Mouse (Mus musculus) heart, embryonic 10.5 days (tissue): ENCODE data around the gene Nkx3-2. TPM values are rescaled to one million over a fixed set of nuclear protein-coding genes. Genes with fewer than 3 reads are reported as not detected.

ENCODE experiments used
- DNase-seq: peaks from one replicate; pipeline ENCODE4 v3.0.0-alpha.2; 2017; ENCODE audit warnings: low spot score
- H3K27ac ChIP-seq: fragments of 300-500 bp; sonication (generic); 2 replicates; pipeline ENCODE4 v1.5.1; 2016; ENCODE audit warnings: mild to moderate bottlenecking
- H3K27me3 ChIP-seq: fragments of 300-500 bp; sonication (generic); 2 replicates; pipeline ENCODE4 v1.6.1; 2016; ENCODE audit warnings: mild to moderate bottlenecking; ENCODE audit not compliant: poor library complexity, insufficient read depth, severe bottlenecking
- H3K36me3 ChIP-seq: fragments of 300-500 bp; sonication (generic); 2 replicates; pipeline ENCODE4 v1.6.1; 2016; ENCODE audit warnings: mild to moderate bottlenecking, moderate library complexity
- H3K4me1 ChIP-seq: fragments of 300-500 bp; sonication (generic); 2 replicates; pipeline ENCODE4 v1.6.1; 2016; ENCODE audit warnings: mild to moderate bottlenecking
- H3K4me3 ChIP-seq: fragments of 300-500 bp; sonication (generic); 2 replicates; pipeline ENCODE4 v1.5.1; 2016; ENCODE audit warnings: mild to moderate bottlenecking, moderate library complexity
- H3K9me3 ChIP-seq: fragments of 300-500 bp; sonication (generic); 2 replicates; pipeline ENCODE4 v1.6.1; 2016; ENCODE audit warnings: mild to moderate bottlenecking, moderate library complexity
- WGBS: fragments of 180-500 bp; shearing (Covaris S2); methylation state at CpG from one replicate; pipeline ENCODE4 v1.1.7; 2016; 5-methylcytosine and 5-hydroxymethylcytosine counted together
- polyA plus RNA-seq: library from polyadenylated mRNA; unstranded; fragments of >200 nt; fragmentation: Nextera tagmentation; extraction: Ambion mirVana; gene quantifications from 2 replicates; pipeline ENCODE4 v1.2.1, GENCODE M21; 2016

Gene Nkx3-2
- polyA plus RNA-seq, 1 experiment from 2014 or later: 2.7 TPM

- 68% methylated on average over 6 of the region's 6 CpGs for WGBS
- Histone ChIP-seq H3K9me3 (no peaks in the 10 kb centered on the region), H3K4me1 (no peaks in the 10 kb centered on the region)
These were observed 11.4 kb upstream of the Nkx3-2 start for GRCm38 (mm10) chr5:41775728-41776127.

GRCm38 (mm10) chr5:41775273-41775672, 11.0 kb upstream of the Nkx3-2 start:
- Histone ChIP-seq H3K36me3 (no peaks in the 10 kb centered on the region), H3K27ac (no peak overlapping the region), H3K27me3 (no peaks in the 10 kb centered on the region), H3K4me3 (no peak overlapping the region), H3K4me1 (no peaks in the 10 kb centered on the region), H3K9me3 (no peaks in the 10 kb centered on the region)
- no peak for DNase-seq
- 85% methylated on average over 3 of the region's 3 CpGs for WGBS

More at GRCm38 (mm10) chr5:41775728-41776127, 11.4 kb upstream of the Nkx3-2 start:
- H3K27ac ChIP-seq: no peak overlapping the region
- no peaks in the 10 kb centered on the region for H3K36me3 ChIP-seq
- no peaks in the 10 kb centered on the region for H3K27me3 ChIP-seq
- no peak overlapping the region for H3K4me3 ChIP-seq
- DNase-seq: no peak

GRCm38 (mm10) chr5:41768382-41769040, 4.2 kb upstream of the Nkx3-2 start:
- H3K9me3 ChIP-seq: no peaks in the 10 kb centered on the region
- 5% methylated on average over 21 of the region's 21 CpGs for WGBS
- H3K4me1 ChIP-seq: peaks cover 18% of the 10 kb centered on the region
- H3K27me3 ChIP-seq: peaks cover 47% of the 10 kb centered on the region
- H3K4me3 ChIP-seq: peak overlapping the region; percentile 53
- peak; percentile 92 for DNase-seq
- H3K27ac ChIP-seq: no peak overlapping the region
- no peaks in the 10 kb centered on the region for H3K36me3 ChIP-seq

- Histone ChIP-seq H3K27me3 (peaks cover 57% of the 10 kb centered on the region), H3K36me3 (no peaks in the 10 kb centered on the region), H3K4me1 (peaks cover 24% of the 10 kb centered on the region), H3K27ac (no peak overlapping the region), H3K4me3 (peak overlapping the region; percentile 53), H3K9me3 (no peaks in the 10 kb centered on the region)
- 2% methylated on average over 33 of the region's 33 CpGs for WGBS
- no peak for DNase-seq
These were observed 3.2 kb upstream of the Nkx3-2 start for GRCm38 (mm10) chr5:41767296-41768200.

- peaks cover 29% of the 10 kb centered on the region for H3K4me1 ChIP-seq
- H3K27me3 ChIP-seq: peaks cover 67% of the 10 kb centered on the region
- H3K4me3 ChIP-seq: 0 out of 2 replicates have a peak overlapping the region, but pooled peaks have one; percentile 53
- no peak overlapping the region for H3K27ac ChIP-seq
- no peak for DNase-seq
- WGBS: 1% methylated on average over 27 of the region's 27 CpGs
- no peaks in the 10 kb centered on the region for H3K9me3 ChIP-seq
- no peaks in the 10 kb centered on the region for H3K36me3 ChIP-seq
These were observed 2.2 kb upstream of the Nkx3-2 start for GRCm38 (mm10) chr5:41766406-41767010.

GRCm38 (mm10) chr5:41765626-41766405, 1.5 kb upstream of the Nkx3-2 start:
- peaks cover 34% of the 10 kb centered on the region for H3K4me1 ChIP-seq
- H3K9me3 ChIP-seq: no peaks in the 10 kb centered on the region
- no peak overlapping the region for H3K4me3 ChIP-seq
- H3K36me3 ChIP-seq: no peaks in the 10 kb centered on the region
- WGBS: 2% methylated on average over 14 of the region's 14 CpGs
- no peak for DNase-seq
- H3K27me3 ChIP-seq: peaks cover 74% of the 10 kb centered on the region
- no peak overlapping the region for H3K27ac ChIP-seq

- Histone ChIP-seq H3K27ac (no peak overlapping the region), H3K36me3 (no peaks in the 10 kb centered on the region), H3K4me3 (peak overlapping the region; percentile 63), H3K27me3 (peaks cover 96% of the 10 kb centered on the region), H3K9me3 (no peaks in the 10 kb centered on the region), H3K4me1 (peaks cover 34% of the 10 kb centered on the region)
- DNase-seq: no peak
- 1% methylated on average over 41 of the region's 41 CpGs for WGBS
These were observed 1.2 kb downstream of the Nkx3-2 start for GRCm38 (mm10) chr5:41762947-41763730.

GRCm38 (mm10) chr5:41762141-41762946, 2.0 kb downstream of the Nkx3-2 start:
- no peak for DNase-seq
- H3K4me3 ChIP-seq: peak overlapping the region; percentile 63
- H3K36me3 ChIP-seq: no peaks in the 10 kb centered on the region
- no peak overlapping the region for H3K27ac ChIP-seq
- peaks cover 29% of the 10 kb centered on the region for H3K4me1 ChIP-seq
- H3K9me3 ChIP-seq: no peaks in the 10 kb centered on the region
- H3K27me3 ChIP-seq: peaks cover 98% of the 10 kb centered on the region
- 3% methylated on average over 27 of the region's 27 CpGs for WGBS

GRCm38 (mm10) chr5:41761509-41762140, 2.7 kb downstream of the Nkx3-2 start:
- peaks cover 98% of the 10 kb centered on the region for H3K27me3 ChIP-seq
- no peaks in the 10 kb centered on the region for H3K36me3 ChIP-seq
- no peak for DNase-seq
- H3K27ac ChIP-seq: no peak overlapping the region
- H3K9me3 ChIP-seq: no peaks in the 10 kb centered on the region
- peak overlapping the region; percentile 44 for H3K4me3 ChIP-seq
- peaks cover 27% of the 10 kb centered on the region for H3K4me1 ChIP-seq
- WGBS: under 1% methylated on average over 56 of the region's 56 CpGs

- Histone ChIP-seq H3K27me3 (peaks cover 98% of the 10 kb centered on the region), H3K4me3 (peak overlapping the region; percentile 44; the same call in 1 of the 2 replicates), H3K4me1 (peaks cover 27% of the 10 kb centered on the region), H3K9me3 (no peaks in the 10 kb centered on the region), H3K36me3 (no peaks in the 10 kb centered on the region), H3K27ac (no peak overlapping the region)
- no peak for DNase-seq
- WGBS: 2% methylated on average over 22 of the region's 22 CpGs
These were observed 3.3 kb downstream of the Nkx3-2 start for GRCm38 (mm10) chr5:41760831-41761508.
